Mouse (Mus musculus): Measurements from ENCODE around the gene Cdyl. TPM values are rescaled to one million over a fixed set of nuclear protein-coding genes. Genes with fewer than 3 reads are reported as not detected.
"Not testable (repeated sequence)": the region's sequence is repeated elsewhere in the genome, so short reads cannot be mapped to it uniquely, and the experiment has no call there.

The Cdyl gene
- polyA plus RNA-seq, 1 experiment from 2014 or later: 10.3 TPM

GRCm38 (mm10) chr13:35833941-35834340 lies 174.3 kb downstream of the Cdyl start:
- no peaks in the 10 kb centered on the region for H3K36me3 ChIP-seq
- 0 out of 2 replicates have a peak, but pooled peaks cover 6% of the 10 kb centered on the region for H3K4me1 ChIP-seq (replicated peaks)
- ATAC-seq: no peak
- H3K27ac ChIP-seq: no peak overlapping the region
- WGBS: 37% methylated on average over 6 of the region's 6 CpGs
- no peak overlapping the region for H3K4me3 ChIP-seq (replicated peaks)
- no peak overlapping the region for H3K4me2 ChIP-seq (replicated peaks)
- H3K9me3 ChIP-seq: no peaks in the 10 kb centered on the region
- no peaks in the 10 kb centered on the region for H3K27me3 ChIP-seq (replicated peaks)
- no peak overlapping the region for H3K9ac ChIP-seq

GRCm38 (mm10) chr13:35835669-35836068 lies 176.0 kb downstream of the Cdyl start:
- no peak overlapping the region for H3K4me2 ChIP-seq (replicated peaks)
- ATAC-seq: no peak
- H3K9me3 ChIP-seq: no peaks in the 10 kb centered on the region
- H3K4me1 ChIP-seq (replicated peaks): 0 out of 2 replicates have a peak, but pooled peaks cover 3% of the 10 kb centered on the region
- H3K36me3 ChIP-seq: no peaks in the 10 kb centered on the region
- no peak overlapping the region for H3K9ac ChIP-seq
- no peak overlapping the region for H3K4me3 ChIP-seq (replicated peaks)
- H3K27ac ChIP-seq: no peak overlapping the region
- H3K27me3 ChIP-seq (replicated peaks): no peaks in the 10 kb centered on the region
- 77% methylated on average over 7 of the region's 7 CpGs for WGBS

DNA sequence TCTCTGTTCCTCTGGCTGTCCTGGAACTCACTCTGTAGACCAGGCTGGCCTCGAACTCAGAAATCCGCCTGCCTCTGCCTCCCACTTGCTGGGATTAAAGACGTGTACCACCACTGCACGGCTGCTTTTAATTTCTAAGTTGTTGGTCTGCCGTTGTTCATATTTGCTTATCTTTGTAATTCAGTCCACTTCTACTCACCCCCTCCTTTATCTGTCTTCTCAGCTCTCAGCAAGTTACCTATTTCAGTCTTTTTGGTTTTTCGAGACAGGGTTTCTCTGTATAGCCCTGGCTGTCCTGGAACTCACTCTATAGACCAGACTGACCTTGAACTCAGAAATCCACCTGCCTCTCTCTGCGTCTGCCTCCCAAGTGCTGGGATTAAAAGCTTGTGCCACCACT lies 176.9 kb downstream of the Cdyl start:
- not testable (repeated sequence) for H3K27me3 ChIP-seq (replicated peaks); H3K9me3 ChIP-seq; H3K9ac ChIP-seq; H3K27ac ChIP-seq; H3K4me2 ChIP-seq (replicated peaks); H3K4me1 ChIP-seq (replicated peaks); H3K4me3 ChIP-seq (replicated peaks); ATAC-seq; H3K36me3 ChIP-seq
- 94% methylated on average over 7 of the region's 7 CpGs for WGBS

GRCm38 (mm10) chr13:35840102-35840501 lies 180.5 kb downstream of the Cdyl start:
- H3K4me1 ChIP-seq (replicated peaks): no peaks in the 10 kb centered on the region
- ATAC-seq: no peak
- no peak overlapping the region for H3K27ac ChIP-seq
- H3K36me3 ChIP-seq: no peaks in the 10 kb centered on the region
- WGBS: 83% methylated on average over 10 of the region's 10 CpGs
- no peak overlapping the region for H3K9ac ChIP-seq
- H3K9me3 ChIP-seq: no peaks in the 10 kb centered on the region
- no peaks in the 10 kb centered on the region for H3K27me3 ChIP-seq (replicated peaks)
- H3K4me2 ChIP-seq (replicated peaks): no peak overlapping the region
- H3K4me3 ChIP-seq (replicated peaks): no peak overlapping the region

- WGBS: 83% methylated on average over 7 of the region's 7 CpGs
- H3K27ac ChIP-seq: no peak overlapping the region
Observed at GRCm38 (mm10) chr13:35843383-35843782, 183.8 kb downstream of the Cdyl start.

DNA sequence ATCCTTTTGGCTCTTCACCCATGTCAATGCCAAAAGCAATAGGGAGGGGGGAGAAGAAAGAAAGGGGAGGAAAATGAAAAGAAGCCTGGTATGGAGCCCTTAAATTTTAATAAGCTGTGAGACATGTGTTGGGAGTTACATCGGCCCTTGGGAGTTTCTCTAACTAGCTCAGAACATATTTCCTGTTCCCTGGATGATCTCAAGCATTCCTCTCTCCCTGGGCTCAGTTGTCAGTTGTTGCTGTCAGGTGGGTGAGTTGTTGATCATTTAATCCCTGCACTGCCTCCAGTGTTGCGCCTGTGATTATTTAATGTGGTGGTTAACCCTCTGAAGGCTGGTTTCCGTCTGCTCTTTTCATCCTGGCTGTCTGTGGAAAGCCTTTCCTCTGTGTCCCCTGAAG lies 185.7 kb downstream of the Cdyl start:
- no peak overlapping the region for H3K4me2 ChIP-seq (replicated peaks)
- peaks cover 5% of the 10 kb centered on the region; the same call in 1 of the 2 replicates for H3K4me1 ChIP-seq (replicated peaks)
- H3K27ac ChIP-seq: no peak overlapping the region
- no peak overlapping the region for H3K4me3 ChIP-seq (replicated peaks)
- 50% methylated on average over 3 of the region's 3 CpGs for WGBS
- ATAC-seq: no peak
- H3K9ac ChIP-seq: no peak overlapping the region
- no peaks in the 10 kb centered on the region for H3K9me3 ChIP-seq
- H3K36me3 ChIP-seq: no peaks in the 10 kb centered on the region
- H3K27me3 ChIP-seq (replicated peaks): no peaks in the 10 kb centered on the region

More at GRCm38 (mm10) chr13:35843383-35843782, 183.8 kb downstream of the Cdyl start:
- H3K4me3 ChIP-seq (replicated peaks): no peak overlapping the region
- H3K36me3 ChIP-seq: no peaks in the 10 kb centered on the region
- H3K9me3 ChIP-seq: no peaks in the 10 kb centered on the region
- no peaks in the 10 kb centered on the region for H3K4me1 ChIP-seq (replicated peaks)
- H3K27me3 ChIP-seq (replicated peaks): no peaks in the 10 kb centered on the region
- H3K4me2 ChIP-seq (replicated peaks): no peak overlapping the region
- no peak overlapping the region for H3K9ac ChIP-seq
- no peak for ATAC-seq

GRCm38 (mm10) chr13:35848694-35849093 lies 189.1 kb downstream of the Cdyl start:
- Histone ChIP-seq H3K9ac (no peak overlapping the region), H3K27ac (no peak overlapping the region), H3K4me2 (replicated peaks) (no peak overlapping the region), H3K4me1 (replicated peaks) (peaks cover 5% of the 10 kb centered on the region; the same call in 1 of the 2 replicates), H3K4me3 (replicated peaks) (no peak overlapping the region), H3K36me3 (no peaks in the 10 kb centered on the region), H3K27me3 (replicated peaks) (no peaks in the 10 kb centered on the region), H3K9me3 (no peaks in the 10 kb centered on the region)
- WGBS: 62% methylated on average over 3 of the region's 3 CpGs
- ATAC-seq: no peak

DNA sequence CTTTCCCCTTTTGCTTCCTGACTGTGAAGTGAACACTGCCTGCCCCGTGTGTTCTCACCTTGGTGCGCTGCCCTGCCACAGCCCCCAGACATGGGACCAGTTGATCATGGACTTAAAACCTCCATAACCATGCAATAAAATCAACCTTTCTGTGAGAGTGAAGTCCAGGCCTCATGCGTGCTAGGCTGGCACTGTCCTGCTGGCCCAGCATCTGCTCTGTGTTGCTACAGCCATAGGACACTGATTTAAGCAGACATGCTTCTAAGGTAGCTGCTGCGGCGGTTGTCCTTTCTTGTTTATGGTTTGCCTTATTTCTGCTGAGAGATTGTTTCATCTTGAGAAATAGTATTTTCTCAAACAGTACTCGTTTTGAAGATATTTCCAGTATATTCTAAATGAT lies 191.9 kb downstream of the Cdyl start:
- WGBS: 93% methylated on average over 6 of the region's 6 CpGs

DNA sequence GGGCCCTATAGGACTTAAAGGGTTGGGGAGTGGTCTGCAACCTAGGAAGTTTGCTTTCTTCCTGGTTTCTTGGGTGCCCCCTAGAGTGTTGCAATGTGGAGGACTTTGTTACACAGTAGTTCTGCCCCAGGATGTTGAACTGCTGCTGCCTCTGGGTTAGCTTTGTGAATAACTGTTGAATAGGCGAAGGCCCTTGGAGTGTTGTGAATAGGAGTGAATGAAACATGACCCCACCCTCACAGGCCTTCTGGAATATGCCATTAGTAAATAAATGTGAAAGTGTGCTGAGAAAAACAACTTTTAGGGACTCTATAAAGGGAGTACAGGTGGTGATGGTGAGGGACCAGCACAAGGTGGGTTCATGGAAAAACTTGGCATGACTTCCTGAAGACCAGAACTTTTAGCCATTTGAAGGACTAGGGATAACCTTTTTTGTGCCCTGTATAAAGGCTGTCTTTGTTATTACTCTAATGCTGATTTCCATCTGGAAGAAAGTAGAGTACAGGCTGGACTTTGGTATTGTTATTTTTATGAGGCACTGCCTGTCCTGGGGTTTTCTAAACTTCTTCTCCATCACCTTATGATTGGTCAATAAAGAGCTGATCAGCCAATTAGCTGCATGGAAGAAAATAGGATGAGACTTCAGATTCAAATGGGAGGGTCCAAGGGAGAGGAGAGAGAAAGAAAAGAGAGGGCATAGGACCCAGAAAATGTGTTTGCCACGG lies 193.4 kb downstream of the Cdyl start:
- H3K9me3 ChIP-seq: no peaks in the 10 kb centered on the region
- H3K4me2 ChIP-seq (replicated peaks): no peak overlapping the region
- H3K9ac ChIP-seq: no peak overlapping the region
- no peak overlapping the region for H3K4me3 ChIP-seq (replicated peaks)
- no peak for ATAC-seq
- H3K27me3 ChIP-seq (replicated peaks): no peaks in the 10 kb centered on the region
- no peaks in the 10 kb centered on the region for H3K36me3 ChIP-seq
- H3K4me1 ChIP-seq (replicated peaks): peaks cover 5% of the 10 kb centered on the region; the same call in 1 of the 2 replicates
- WGBS: 92% methylated on average over 2 of the region's 2 CpGs
- no peak overlapping the region for H3K27ac ChIP-seq

More for the DNA sequence above, 191.9 kb downstream of the Cdyl start:
- ATAC-seq: no peak
- no peak overlapping the region for H3K4me3 ChIP-seq (replicated peaks)
- no peaks in the 10 kb centered on the region for H3K36me3 ChIP-seq
- H3K9me3 ChIP-seq: no peaks in the 10 kb centered on the region
- H3K4me1 ChIP-seq (replicated peaks): peaks cover 5% of the 10 kb centered on the region; the same call in 1 of the 2 replicates
- H3K4me2 ChIP-seq (replicated peaks): no peak overlapping the region
- H3K27me3 ChIP-seq (replicated peaks): no peaks in the 10 kb centered on the region
- no peak overlapping the region for H3K9ac ChIP-seq
- no peak overlapping the region for H3K27ac ChIP-seq

GRCm38 (mm10) chr13:35857486-35857885 lies 197.9 kb downstream of the Cdyl start:
- WGBS: 86% methylated on average over 7 of the region's 7 CpGs
- H3K4me2 ChIP-seq (replicated peaks): no peak overlapping the region
- H3K4me3 ChIP-seq (replicated peaks): no peak overlapping the region
- no peak overlapping the region for H3K27ac ChIP-seq
- no peaks in the 10 kb centered on the region for H3K9me3 ChIP-seq
- H3K9ac ChIP-seq: no peak overlapping the region
- no peaks in the 10 kb centered on the region for H3K27me3 ChIP-seq (replicated peaks)
- no peaks in the 10 kb centered on the region for H3K4me1 ChIP-seq (replicated peaks)
- H3K36me3 ChIP-seq: no peaks in the 10 kb centered on the region
- no peak for ATAC-seq

GRCm38 (mm10) chr13:35860916-35861315 lies 201.3 kb downstream of the Cdyl start:
- ATAC-seq: no peak

DNA sequence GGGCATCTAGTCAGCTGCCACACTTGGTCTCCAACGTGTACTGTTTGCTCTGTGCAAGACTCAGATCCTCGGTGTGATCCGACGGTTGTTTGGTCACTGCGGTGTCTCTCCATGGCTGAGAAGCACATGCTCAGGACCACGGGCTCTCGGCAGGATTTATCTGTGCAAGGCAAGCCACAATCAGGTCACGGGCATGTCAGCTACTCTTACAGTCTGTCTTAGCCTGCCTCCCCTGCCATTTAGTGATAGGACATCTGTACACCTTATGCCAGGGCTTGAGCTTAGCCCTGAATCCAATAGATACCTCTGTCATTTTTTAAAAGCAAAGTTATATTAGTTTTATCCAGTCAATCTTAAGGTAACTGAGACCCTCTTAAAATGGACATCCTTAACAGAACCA lies 211.0 kb downstream of the Cdyl start:
- 89% methylated on average over 8 of the region's 8 CpGs for WGBS
- no peaks in the 10 kb centered on the region for H3K9me3 ChIP-seq
- no peaks in the 10 kb centered on the region for H3K4me1 ChIP-seq (replicated peaks)
- H3K36me3 ChIP-seq: no peaks in the 10 kb centered on the region
- ATAC-seq: no peak
- H3K27me3 ChIP-seq (replicated peaks): no peaks in the 10 kb centered on the region
- H3K9ac ChIP-seq: no peak overlapping the region
- no peak overlapping the region for H3K4me3 ChIP-seq (replicated peaks)
- no peak overlapping the region for H3K27ac ChIP-seq
- no peak overlapping the region for H3K4me2 ChIP-seq (replicated peaks)

More at GRCm38 (mm10) chr13:35860916-35861315, 201.3 kb downstream of the Cdyl start:
- H3K4me3 ChIP-seq (replicated peaks): no peak overlapping the region
- no peak overlapping the region for H3K27ac ChIP-seq
- no peaks in the 10 kb centered on the region for H3K27me3 ChIP-seq (replicated peaks)
- H3K36me3 ChIP-seq: no peaks in the 10 kb centered on the region
- H3K4me1 ChIP-seq (replicated peaks): no peaks in the 10 kb centered on the region
- WGBS: 75% methylated on average over 8 of the region's 8 CpGs
- H3K9ac ChIP-seq: no peak overlapping the region
- H3K4me2 ChIP-seq (replicated peaks): no peak overlapping the region
- H3K9me3 ChIP-seq: no peaks in the 10 kb centered on the region

DNA sequence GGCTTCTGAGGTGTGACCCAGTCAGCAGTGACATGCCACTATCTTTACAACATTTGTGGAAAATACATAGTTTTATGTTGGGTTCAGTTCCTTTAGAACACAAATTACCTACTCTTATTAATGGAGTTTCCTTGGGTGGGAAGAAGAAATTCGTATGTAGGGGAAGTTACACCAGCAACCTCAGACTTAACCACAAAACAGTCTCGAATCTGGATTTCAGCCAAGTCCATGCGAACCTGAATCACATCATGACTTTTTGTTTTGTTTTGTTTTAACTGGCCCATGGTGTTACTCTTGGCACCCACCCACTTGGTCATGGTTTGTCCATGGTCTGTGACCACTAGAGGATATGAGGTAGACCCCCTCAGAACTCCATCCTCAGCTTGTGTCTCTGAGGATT lies 211.5 kb downstream of the Cdyl start:
- no peaks in the 10 kb centered on the region for H3K36me3 ChIP-seq
- ATAC-seq: no peak
- 78% methylated on average over 3 of the region's 3 CpGs for WGBS
- H3K27me3 ChIP-seq (replicated peaks): no peaks in the 10 kb centered on the region
- H3K4me3 ChIP-seq (replicated peaks): no peak overlapping the region
- no peaks in the 10 kb centered on the region for H3K4me1 ChIP-seq (replicated peaks)
- no peaks in the 10 kb centered on the region for H3K9me3 ChIP-seq
- no peak overlapping the region for H3K4me2 ChIP-seq (replicated peaks)
- H3K27ac ChIP-seq: no peak overlapping the region
- no peak overlapping the region for H3K9ac ChIP-seq

Data from intestine, embryonic 15.5 days (tissue).